Mouse (Mus musculus) CD8-positive naive resting alpha-beta T cell, adult 2 months (primary cell): ENCODE results near the gene Arhgef17.
A peak's percentile ranks its signal among the peaks of the same experiment; 100 is the strongest.

Source experiments
- DNase-seq, 2 experiments: peaks; one replicate each; pipeline ENCODE4 v3.0.0; 2022; ENCODE audit warnings: low read depth in 2 of 2, low spot score in 2 of 2

Gene Arhgef17

GRCm38 (mm10) chr7:100931926-100932480 lies at the start of gene Arhgef17:
Gene Arhgef17 (minus strand): TSS chr7:100932107.
- DNase-seq: no peak

- DNase-seq: no peak
Measured at GRCm38 (mm10) chr7:100979175-100979574, 47.3 kb upstream of the Arhgef17 start.

GRCm38 (mm10) chr7:100978171-100978570 lies 46.3 kb upstream of the Arhgef17 start:
- DNase-seq: no peak

- no peak for DNase-seq
Measured at GRCm38 (mm10) chr7:100974135-100974903, 42.4 kb upstream of the Arhgef17 start, which contains the start of gene P2ry6. Gene P2ry6 (minus strand): TSS chr7:100974649.

- DNase-seq: no peak
Measured at GRCm38 (mm10) chr7:100972875-100973274, 41.0 kb upstream of the Arhgef17 start.

GRCm38 (mm10) chr7:100968874-100969659 lies 37.2 kb upstream of the Arhgef17 start:
- no peak for DNase-seq

- DNase-seq: no peak
Measured at GRCm38 (mm10) chr7:100968376-100968775, 36.5 kb upstream of the Arhgef17 start.

GRCm38 (mm10) chr7:100967850-100968249 lies 35.9 kb upstream of the Arhgef17 start:
- DNase-seq: no peak

GRCm38 (mm10) chr7:100966014-100966413 lies 34.1 kb upstream of the Arhgef17 start:
- DNase-seq: no peak

GRCm38 (mm10) chr7:100965079-100965478 lies 33.2 kb upstream of the Arhgef17 start:
- peak in 1 of 2 experiments; percentile 20 for DNase-seq

GRCm38 (mm10) chr7:100964242-100964641 lies 32.3 kb upstream of the Arhgef17 start:
- DNase-seq: no peak

- DNase-seq: no peak
Measured at GRCm38 (mm10) chr7:100963381-100963780, 31.5 kb upstream of the Arhgef17 start.

GRCm38 (mm10) chr7:100961146-100961545 lies 29.2 kb upstream of the Arhgef17 start:
- no peak for DNase-seq

GRCm38 (mm10) chr7:100960462-100960861 lies 28.6 kb upstream of the Arhgef17 start:
- DNase-seq: no peak

- DNase-seq: no peak
Measured at GRCm38 (mm10) chr7:100958426-100958825, 26.5 kb upstream of the Arhgef17 start.

- no peak for DNase-seq
Measured at GRCm38 (mm10) chr7:100952686-100953085, 20.8 kb upstream of the Arhgef17 start.

- DNase-seq: no peak
Measured at GRCm38 (mm10) chr7:100951903-100952302, 20.0 kb upstream of the Arhgef17 start.

GRCm38 (mm10) chr7:100950481-100951010 lies 18.6 kb upstream of the Arhgef17 start:
- DNase-seq: no peak

- DNase-seq: no peak
Measured at GRCm38 (mm10) chr7:100950031-100950430, 18.1 kb upstream of the Arhgef17 start.

- DNase-seq: no peak
Measured at GRCm38 (mm10) chr7:100944738-100945137, 12.8 kb upstream of the Arhgef17 start.

- no peak for DNase-seq
Measured at GRCm38 (mm10) chr7:100944306-100944705, 12.4 kb upstream of the Arhgef17 start.
